Mouse (Mus musculus) yolk sac, embryonic 10.5 days (tissue): ENCODE measurements around the gene Rc3h1.
"Not testable (repeated sequence)": the region's sequence is repeated elsewhere in the genome, so short reads cannot be mapped to it uniquely, and the experiment has no call there.

Experiments used
- DNase-seq: peaks from one replicate; pipeline ENCODE4 v3.0.0-alpha.2; 2017; ENCODE audit warnings: low spot score

The Rc3h1 gene

GRCm38 (mm10) chr1:160906057-160906557 lies at the start of gene Rc3h1:
Gene Rc3h1, plus strand, starts transcription at chr1:160906418.
- peak; percentile 97 for DNase-seq

GRCm38 (mm10) chr1:160858132-160858531 lies 48.1 kb upstream of the Rc3h1 start:
- no peak for DNase-seq

GRCm38 (mm10) chr1:160859874-160860273 lies 46.3 kb upstream of the Rc3h1 start:
- not testable (repeated sequence) for DNase-seq

- DNase-seq, result no peak
These were observed 45.1 kb upstream of the Rc3h1 start for GRCm38 (mm10) chr1:160861142-160861541.

GRCm38 (mm10) chr1:160861632-160862031 lies 44.6 kb upstream of the Rc3h1 start:
- DNase-seq, result no peak

GRCm38 (mm10) chr1:160863027-160863426 lies 43.2 kb upstream of the Rc3h1 start:
- no peak for DNase-seq

GRCm38 (mm10) chr1:160874757-160875156 lies 31.5 kb upstream of the Rc3h1 start:
- no peak for DNase-seq

GRCm38 (mm10) chr1:160876968-160877367 lies 29.2 kb upstream of the Rc3h1 start:
- DNase-seq, result no peak

GRCm38 (mm10) chr1:160878485-160878884 lies 27.7 kb upstream of the Rc3h1 start:
- DNase-seq, result no peak

GRCm38 (mm10) chr1:160881378-160881777 lies 24.8 kb upstream of the Rc3h1 start:
- not testable (repeated sequence) for DNase-seq

- DNase-seq, result no peak
These were observed 24.2 kb upstream of the Rc3h1 start for GRCm38 (mm10) chr1:160881968-160882367.

- DNase-seq, result no peak
These were observed 21.9 kb upstream of the Rc3h1 start for GRCm38 (mm10) chr1:160884273-160884672.

- DNase-seq, result no peak
These were observed 21.2 kb upstream of the Rc3h1 start for GRCm38 (mm10) chr1:160884993-160885392.

- DNase-seq, result no peak
These were observed 6.5 kb upstream of the Rc3h1 start for GRCm38 (mm10) chr1:160899701-160900100.

GRCm38 (mm10) chr1:160904047-160904446 lies 2.2 kb upstream of the Rc3h1 start:
- DNase-seq, result peak; percentile 51

- peak; percentile 34 for DNase-seq
These were observed 602 bp downstream of the Rc3h1 start for GRCm38 (mm10) chr1:160906558-160907481.

- DNase-seq, result no peak
These were observed 4.0 kb downstream of the Rc3h1 start for GRCm38 (mm10) chr1:160910176-160910575.

GRCm38 (mm10) chr1:160910812-160911211 lies 4.6 kb downstream of the Rc3h1 start:
- DNase-seq, result no peak

GRCm38 (mm10) chr1:160919383-160919782 lies 13.2 kb downstream of the Rc3h1 start:
- no peak for DNase-seq

- no peak for DNase-seq
These were observed 15.7 kb downstream of the Rc3h1 start for GRCm38 (mm10) chr1:160921938-160922337.

GRCm38 (mm10) chr1:160931320-160931719 lies 25.1 kb downstream of the Rc3h1 start:
- DNase-seq, result no peak

- no peak for DNase-seq
These were observed 27.8 kb downstream of the Rc3h1 start for GRCm38 (mm10) chr1:160933896-160934482.

GRCm38 (mm10) chr1:160935551-160935950 lies 29.3 kb downstream of the Rc3h1 start:
- DNase-seq, result no peak
